Mouse (Mus musculus) embryonic stem cell, embryonic (primary cell): Measurements from ENCODE around the gene Hscb.

ENCODE experiments used
- CTCF ChIA-PET, 4 experiments: fragments of 300-600 bp in 2 of 4; fragments of 350-600 bp in 2 of 4; sonication (Branson Sonifier 250); formaldehyde crosslinking; loops; one replicate each; lab custom pipeline; 2022; ENCODE audit warnings: inconsistent platforms in 2 of 4; lab: Charles Lee
- POLR2A ChIA-PET, 4 experiments: fragments of 300-600 bp in 2 of 4; fragments of 350-600 bp in 2 of 4; sonication (Branson Sonifier 250); formaldehyde crosslinking; loops; one replicate each; lab custom pipeline; 2022; ENCODE audit warnings: antibody characterized with exemption in 4 of 4, inconsistent platforms in 1 of 4; lab: Charles Lee

Gene Hscb

DNA sequence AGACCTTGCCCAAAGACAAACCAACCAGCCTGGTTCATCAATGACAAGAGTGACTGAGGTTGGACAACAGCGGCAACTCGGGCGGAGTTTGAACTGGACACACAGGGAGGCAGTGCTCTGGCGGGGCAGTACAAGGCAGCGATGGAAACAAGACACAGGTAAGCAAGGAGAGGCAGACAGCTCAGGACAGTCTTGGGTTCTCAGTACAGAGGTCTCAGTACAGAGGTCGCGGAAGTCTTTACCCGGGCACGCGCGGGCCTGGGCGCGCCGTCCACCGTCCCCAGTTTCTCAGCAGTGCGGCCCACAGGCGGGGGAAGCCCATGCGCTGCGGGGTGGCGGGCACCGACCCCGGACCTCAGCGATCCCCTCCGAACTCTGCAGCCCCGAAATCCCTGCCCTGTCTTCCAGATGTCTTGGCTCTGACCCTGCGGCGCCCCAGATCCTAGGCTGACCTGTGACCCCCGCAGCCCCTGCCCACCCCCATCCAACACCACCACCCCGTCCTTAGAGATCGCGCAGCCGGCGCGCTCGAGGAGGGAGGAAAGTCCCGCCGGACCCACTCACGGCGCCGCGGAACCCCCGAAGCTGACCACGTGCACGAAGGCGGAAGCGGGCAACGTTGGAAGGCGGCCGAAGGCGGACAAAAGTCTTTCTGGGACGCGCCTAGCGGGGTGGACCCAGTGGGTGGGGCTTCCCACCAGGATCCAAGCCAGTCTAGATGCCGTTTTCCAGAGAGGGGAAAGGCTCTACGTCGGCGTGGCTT, 59.4 kb downstream of the Hscb start, which contains the start of gene Pus1:
Pus1 (minus strand) TSS at position 662 of the 763 bp plus-strand sequence.
- ChIA-PET CTCF (interaction anchor here in 2 of 4 experiments (1.3 to 1.4 kb wide), 2 partner anchors 9 kb away, joined by 7 to 8 read pairs; partner anchors contain the start of gene Ep400 (in 2 of the 2)), POLR2A (interaction anchor here in 3 of 4 experiments (0.5 to 23.9 kb wide), 18 partner anchors 9 to 135 kb away, joined by 3 to 589 read pairs (median 4); partner anchors contain the start of genes Ep400 (in 3 of the 3) and Ulk1 (in 2 of the 3))

DNA sequence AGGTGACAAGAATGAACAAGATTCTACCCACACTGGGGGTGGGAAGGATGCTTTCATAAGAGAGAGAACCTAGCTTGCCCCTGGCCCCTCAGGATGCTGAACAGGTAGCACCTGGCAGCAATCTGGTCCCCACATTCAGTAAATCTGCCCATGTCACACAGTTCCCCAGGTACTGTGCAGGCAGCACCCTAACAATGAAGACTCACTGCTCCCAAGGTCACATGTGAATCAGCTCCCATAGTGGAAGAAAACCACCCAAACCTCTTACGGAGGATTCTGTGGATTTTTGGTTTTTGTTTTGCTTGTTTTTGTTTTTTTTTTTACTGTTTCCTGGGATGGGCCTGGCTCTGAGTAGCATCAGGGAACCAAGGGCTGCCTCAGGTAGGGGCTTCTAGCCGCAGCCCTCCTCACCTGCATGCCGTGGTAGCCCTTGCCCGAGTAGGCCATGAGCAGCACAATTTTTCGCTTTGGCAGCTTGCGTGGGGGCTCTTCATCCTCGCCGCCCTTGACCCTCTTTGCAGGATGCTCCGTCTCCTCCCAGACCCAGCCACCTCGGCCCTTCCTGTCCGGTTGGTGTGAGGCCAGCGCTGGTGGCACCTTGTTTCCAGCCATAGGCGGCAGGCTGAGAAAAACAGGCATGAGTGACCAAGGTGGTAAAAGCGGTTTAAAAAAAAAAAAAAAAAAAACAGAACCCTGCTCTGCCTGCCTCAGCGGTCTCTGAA, 60.1 kb downstream of the Hscb start:
- ChIA-PET CTCF (interaction anchor here in 3 of 4 experiments (1.2 to 1.4 kb wide), 4 partner anchors 8 to 9 kb away, joined by 3 to 8 read pairs (median 6); partner anchors contain the start of gene Ep400 (in 3 of the 3)), POLR2A (interaction anchor here in 3 of 4 experiments (0.5 to 23.9 kb wide), 12 partner anchors 9 to 136 kb away, joined by 3 to 589 read pairs (median 6); partner anchors contain the start of genes Ep400 (in 2 of the 3) and Ulk1 (in 2 of the 3))
